Mouse (Mus musculus): ENCODE data around the gene Nckap5.

DNA sequence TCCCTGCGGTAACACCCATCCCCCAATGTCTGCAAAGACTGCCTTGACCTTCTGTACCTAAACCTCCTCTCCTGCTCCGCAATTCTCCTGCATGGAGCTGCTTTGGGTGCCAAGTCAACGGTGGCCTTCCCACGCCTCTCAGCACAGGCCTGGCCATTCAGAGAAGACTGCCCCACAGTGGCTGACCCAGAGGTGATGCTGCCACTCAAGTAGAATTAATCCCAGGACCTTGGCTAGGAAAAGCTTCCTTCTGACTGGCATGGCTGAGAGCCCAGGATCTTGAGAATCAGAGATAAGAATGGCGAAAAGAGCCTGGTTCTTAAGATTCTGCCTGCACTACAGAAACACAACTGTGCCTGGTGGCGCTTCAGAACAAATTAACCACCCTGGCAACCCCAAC is 678.4 kb downstream of the Nckap5 start:
- TF ChIP-seq CTCF (IDR thresholded peaks at IDR 0.05; ENCODE audit: insufficient read depth, low read depth, low read length) (no peak), POLR2A (IDR thresholded peaks at IDR 0.05; ENCODE audit: insufficient read depth, low read depth, low read length) (no peak)
